Mouse (Mus musculus): Measurements from ENCODE around the gene Arhgef33.
"Not testable (repeated sequence)": the region's sequence is repeated elsewhere in the genome, so short reads cannot be mapped to it uniquely, and the experiment has no call there.

Gene Arhgef33

DNA sequence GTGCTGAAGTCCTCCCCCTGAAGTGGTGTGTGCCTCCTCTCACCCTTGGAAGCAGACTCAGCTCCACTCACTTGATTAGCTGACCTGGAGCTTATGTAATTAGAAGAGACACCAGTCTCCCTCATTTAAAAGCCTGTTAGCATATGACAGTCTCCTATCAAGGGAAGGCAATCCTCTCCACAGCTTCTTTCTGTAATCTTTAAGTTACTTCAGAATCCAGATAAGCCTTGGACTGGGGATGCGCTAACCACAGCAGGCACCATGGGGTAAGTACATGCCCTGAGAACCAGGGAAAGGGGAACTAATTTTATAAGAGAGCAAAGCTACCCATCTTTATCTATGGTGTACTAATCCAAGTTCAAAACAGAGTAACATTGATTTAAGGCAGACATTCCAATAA lies at the start of gene Arhgef33:
Arhgef33 (plus strand) TSS at position 157 of the 400 bp plus-strand sequence.
- no peak for DNase-seq (ENCODE audit: low spot score in 2 of 2)

DNA sequence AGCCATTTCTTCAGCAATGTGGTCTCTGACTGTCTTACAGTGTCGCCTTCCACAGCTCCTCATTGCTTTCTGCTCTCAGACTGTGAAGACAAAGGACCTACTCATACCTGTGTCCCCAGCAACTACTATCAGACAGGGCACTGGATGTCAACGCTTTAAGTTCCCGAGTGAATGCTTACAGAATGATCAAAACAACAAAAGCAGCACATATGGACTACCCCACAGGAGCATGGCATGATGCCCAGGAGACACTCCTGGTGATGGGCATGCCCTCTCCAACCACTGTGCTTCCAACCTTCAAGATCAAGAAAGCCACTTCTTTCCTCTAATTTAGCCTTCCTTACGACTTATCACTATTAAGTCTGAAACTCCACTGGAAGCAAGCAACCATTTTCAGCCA lies 40.1 kb upstream of the Arhgef33 start:
- no peak for DNase-seq (ENCODE audit: low spot score in 2 of 2)

DNA sequence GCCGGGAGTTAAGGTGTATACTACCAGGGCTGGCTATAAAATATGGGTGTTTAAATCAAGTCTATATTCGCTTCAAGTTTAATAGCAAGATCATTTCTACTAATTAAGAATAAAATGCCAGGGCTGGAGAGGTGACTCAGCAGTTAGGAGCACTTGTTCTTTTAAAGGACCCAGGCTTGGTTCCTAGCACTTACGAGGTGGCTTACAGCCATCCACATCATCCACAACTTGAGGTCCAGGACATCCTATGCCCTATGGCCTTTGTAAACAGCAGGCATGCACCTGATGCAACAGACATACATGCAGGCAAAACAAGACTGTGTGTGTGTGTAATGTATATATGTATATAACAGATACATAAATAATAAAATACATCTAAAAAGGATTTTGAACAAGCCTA lies 39.1 kb upstream of the Arhgef33 start:
- DNase-seq (ENCODE audit: low spot score in 2 of 2): no peak

DNA sequence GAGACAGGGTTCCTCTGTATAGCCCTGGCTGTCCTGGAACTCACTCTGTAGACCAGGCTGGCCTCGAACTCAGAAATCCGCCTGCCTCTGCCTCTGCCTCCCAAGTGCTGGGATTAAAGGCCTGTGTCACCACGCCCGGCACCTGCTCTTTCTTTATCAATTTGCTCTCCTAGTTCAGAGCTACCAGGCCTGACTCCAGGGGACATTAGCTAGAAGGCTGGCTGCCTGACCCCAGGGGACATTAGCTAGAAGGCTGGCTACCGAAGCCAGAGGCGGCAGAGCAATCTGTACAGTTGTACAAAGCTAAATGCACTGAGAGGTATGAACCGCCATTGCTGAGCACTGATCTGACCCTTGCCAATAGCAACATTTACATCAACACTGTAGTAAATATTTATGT lies 36.6 kb upstream of the Arhgef33 start:
- DNase-seq (ENCODE audit: low spot score in 2 of 2): not testable (repeated sequence)

DNA sequence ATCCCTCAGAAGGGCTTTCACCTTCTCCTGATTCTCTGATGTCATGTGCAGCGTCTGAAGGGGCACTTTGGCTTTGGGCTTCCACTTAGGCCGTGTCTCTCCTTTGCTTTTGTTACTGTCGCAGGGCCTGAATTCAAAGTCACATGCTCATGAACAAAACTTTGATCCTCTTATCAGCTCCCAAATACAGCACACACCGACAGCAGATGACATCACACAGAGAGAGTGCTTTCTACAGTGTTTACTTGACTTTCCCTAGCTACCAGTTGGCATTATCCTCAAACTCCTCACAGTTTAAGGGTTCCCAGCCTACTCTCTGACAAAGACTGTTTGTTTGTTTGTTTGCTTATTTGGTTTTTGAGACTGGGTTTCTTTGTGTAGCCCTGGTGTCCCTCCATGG lies 29.0 kb upstream of the Arhgef33 start:
- DNase-seq (ENCODE audit: low spot score in 2 of 2): no peak

DNA sequence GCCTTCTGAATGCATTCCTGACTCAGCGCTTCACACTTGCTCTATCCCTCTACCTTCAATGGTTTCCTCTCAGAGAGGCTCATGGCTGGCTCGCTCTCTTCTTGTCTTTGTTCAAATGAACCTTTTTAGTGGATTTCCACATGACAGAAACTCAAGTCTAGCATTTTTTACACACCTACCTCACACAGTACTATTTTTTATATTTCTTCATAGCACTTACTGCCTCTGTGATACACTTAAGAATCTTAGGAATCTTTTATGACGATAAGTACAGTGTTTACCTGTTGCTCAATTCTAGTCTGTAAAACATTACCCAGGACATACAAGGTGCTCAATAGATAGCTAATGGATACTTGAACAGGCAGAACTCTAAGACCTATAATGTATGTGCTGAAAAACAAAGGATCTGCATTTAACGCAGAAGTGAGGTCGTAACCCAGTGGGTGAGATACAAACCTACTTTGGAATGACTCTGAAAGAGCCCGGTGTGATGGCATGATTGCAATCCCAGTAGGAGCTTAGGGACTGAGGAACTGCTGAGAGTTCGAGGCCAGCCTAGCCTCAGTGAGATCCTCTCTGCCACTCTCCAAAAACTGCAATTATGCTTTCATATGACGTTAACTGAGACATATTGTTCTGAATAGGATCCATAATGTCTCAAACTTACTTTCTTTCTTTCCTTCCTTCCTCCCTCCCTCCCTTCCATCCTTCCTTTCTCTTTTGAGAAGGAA lies 27.7 kb upstream of the Arhgef33 start:
- DNase-seq (ENCODE audit: low spot score in 2 of 2): no peak

DNA sequence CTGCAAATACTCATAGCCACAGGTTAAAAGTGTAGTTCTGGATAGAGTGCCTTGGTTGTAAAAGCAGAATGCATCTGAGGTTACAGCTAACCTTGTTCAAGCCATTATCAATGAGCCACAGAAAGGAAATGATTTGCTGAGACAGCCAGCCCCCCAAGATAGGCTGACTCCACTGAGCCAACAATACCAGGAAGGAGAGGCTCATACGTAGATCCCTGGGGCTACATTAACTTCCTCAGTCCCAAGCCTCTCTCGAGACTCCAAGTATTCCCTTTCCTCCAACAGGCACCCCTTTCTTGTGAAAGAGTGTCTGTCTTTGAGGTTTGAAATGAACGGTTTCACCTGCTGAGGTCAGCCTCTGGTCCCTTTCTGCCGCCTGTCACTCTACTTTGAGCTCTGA lies 22.8 kb upstream of the Arhgef33 start:
- DNase-seq (ENCODE audit: low spot score in 2 of 2): no peak

DNA sequence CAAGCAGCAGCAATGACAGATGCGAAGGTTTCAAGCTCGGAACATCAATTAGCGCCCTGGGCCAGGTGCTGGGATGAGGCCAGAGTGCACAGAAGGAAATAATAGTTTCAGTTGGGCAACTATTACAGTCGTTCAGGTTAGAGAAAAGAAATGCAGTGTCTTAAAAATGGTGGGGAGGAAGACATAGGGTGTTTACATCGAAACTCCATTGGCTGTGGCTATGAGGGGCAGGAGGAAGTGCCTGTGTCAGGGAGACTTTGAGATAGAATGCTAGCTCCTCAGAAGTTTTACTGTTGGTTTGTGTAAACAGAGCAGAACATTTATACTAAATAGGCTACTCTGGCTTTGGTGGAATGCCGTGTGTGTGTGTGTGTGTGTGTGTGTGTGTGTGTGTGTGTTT lies 19.2 kb upstream of the Arhgef33 start:
- peak in 1 of 2 experiments; percentile 14 for DNase-seq (ENCODE audit: low spot score in 2 of 2)

DNA sequence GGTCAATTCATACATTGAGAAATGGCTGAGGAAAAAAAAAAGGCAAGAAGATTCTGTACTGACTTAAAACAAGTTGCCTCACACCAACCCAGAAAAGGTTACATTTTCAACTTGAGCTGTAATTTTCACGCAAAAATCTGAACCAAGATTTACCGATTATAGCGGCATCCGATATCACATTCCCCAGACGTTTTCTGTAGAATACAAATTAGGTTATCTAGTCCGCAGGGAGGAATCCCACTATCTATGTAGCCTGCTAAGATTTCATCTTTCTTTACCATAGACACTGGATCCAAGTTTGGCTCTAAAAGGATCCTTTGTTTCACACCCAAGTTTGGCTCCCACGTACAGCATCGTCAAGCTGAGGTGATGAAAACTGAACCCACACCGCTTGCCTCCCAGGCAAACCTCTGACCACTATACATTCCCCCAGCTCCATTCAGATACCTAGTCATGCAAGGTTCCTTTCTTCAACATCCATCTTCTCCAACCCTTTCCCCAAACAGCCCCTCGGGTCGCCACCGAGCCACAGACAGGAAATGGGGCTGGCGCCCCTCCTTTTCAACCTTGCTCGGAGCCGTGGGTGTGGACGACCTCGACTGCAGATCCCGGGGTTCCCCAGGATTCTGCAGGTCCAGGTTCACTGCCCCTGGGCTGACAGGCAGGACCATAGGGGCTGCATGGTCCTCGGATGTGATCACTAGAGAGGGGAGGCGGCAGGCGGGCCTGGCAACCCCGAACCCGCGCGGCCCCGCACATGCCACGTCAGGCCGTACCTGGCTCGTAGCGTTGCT lies 17.7 kb upstream of the Arhgef33 start:
- no peak for DNase-seq (ENCODE audit: low spot score in 2 of 2)

DNA sequence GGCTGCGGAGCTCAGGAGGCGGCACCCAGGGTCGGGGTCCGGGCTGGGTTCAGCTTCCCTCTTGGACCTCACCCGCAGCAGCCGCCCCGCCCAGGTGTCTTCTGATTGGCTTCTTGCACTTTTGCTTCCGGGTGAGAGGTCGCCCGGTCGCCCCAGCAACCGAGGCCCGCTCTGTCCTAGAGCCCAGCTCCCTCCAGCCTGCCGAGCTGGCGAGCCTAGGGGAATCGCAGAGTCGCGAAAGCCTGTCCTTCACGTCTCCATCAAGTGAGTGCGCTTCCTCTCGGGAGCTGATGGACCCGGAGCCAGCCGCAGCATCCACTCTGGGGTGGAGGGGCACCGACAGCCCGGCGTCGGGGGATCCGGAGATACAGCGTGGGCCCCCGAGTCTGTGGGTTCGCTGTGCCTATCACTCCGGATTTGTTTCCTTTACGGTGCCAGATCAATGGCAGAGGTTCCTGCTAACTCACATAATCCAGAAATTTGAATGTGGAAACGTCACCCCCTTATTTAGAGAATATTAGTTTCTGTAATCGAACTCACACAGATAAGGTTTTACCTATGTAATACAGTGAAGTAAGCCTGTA lies 17.0 kb upstream of the Arhgef33 start, which contains the start of the genes Morn2 and Dhx57:
Morn2 (plus strand) TSS at position 130 of the 584 bp plus-strand sequence.
Dhx57 (minus strand) TSS at position 403 of the 584 bp plus-strand sequence.
- peak; percentile 95 for DNase-seq (ENCODE audit: low spot score in 2 of 2)

DNA sequence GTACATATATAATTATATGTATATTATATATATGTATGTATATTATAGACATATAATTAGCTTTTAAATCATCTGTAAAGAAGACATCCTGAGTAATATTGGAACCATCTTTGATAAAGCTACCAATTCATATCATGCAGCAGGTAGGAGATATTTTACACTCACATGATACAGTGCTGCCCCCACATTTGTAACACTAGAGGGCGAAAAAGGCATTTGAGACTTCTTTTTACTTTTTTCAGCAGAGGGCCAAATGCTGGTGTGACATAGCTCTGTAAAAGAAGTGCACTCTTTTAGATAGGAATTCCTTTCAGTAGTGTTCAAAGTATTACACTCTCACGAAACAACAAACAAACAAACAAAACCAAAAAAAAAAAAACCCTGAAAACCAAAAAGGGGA lies 16.1 kb upstream of the Arhgef33 start:
- DNase-seq (ENCODE audit: low spot score in 2 of 2): peak; percentile 27 to 45

DNA sequence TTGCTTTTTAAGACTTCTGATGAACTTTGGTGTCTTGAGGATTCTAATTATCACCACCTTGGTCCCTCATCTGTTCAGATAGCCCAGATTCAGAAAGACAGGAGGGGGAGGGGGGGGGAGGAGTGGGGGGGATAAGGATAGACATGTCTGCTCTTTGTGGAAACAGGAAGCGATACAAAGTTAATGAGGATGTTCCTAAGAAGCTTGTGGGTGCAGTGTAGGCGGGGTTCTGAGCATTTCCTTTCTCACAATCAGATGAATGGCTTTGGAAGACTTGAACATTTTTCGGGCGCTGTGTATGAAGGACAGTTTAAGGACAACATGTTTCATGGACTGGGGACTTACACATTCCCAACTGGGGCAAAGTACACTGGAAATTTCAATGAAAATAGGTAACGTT lies 11.9 kb upstream of the Arhgef33 start:
- DNase-seq (ENCODE audit: low spot score in 2 of 2): no peak

DNA sequence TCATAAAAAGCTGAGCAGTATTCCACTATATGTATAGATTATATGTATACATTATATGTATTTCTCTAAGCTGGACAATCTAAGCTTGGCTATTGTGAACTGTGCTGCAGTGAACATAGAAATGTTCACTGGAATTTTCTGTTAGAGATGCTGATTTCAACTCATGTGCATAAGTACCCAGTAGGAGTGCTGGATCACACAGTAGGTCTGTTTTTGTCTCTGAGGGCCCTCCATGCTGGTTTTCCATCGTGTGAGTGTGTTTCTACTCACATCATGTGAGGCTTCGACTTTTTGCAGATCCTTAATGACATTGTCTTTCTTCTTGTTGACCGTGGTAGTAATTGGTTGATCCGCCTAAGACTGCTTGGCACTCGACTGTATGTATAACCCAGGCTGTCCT lies 8.4 kb upstream of the Arhgef33 start:
- no peak for DNase-seq (ENCODE audit: low spot score in 2 of 2)

DNA sequence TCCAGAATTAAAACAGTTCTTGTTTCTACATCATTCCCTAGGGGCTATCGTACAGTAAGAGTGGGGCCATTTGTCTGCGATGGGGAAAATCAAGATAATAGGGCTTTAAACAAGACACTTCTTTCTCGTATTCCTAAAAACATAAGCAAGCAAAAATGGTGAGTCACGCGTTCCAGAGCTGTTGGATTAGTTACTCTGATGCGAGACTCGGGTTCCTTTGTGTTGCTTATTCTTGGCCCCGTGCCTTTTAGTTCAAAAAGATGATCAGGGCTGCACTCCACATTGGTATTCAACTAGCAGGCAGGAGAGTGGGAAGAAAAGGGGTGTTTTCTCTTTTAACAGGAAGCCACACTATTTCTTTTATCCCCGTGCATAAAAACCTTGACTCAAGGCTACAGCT lies 4.6 kb downstream of the Arhgef33 start:
- no peak for DNase-seq (ENCODE audit: low spot score in 2 of 2)

DNA sequence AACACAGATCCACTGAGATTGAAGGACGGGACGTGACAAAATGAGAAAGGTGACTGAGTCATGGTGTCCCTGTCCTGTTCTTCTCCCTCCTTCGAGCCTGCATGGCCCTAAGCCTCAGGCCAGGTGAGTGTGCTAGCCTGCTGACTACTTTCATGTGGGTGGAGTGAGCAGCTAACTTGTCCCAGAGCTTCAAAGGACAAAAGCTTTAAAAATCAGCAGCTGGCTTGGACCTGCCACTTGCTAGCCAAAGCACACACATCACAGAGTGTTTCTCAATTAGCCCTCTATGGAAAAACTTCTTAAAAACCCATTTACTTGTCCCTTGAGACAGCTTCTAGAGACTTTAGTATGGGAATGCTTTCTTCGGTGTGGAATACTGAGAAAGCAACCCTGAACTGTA lies 5.2 kb downstream of the Arhgef33 start:
- DNase-seq (ENCODE audit: low spot score in 2 of 2): no peak

DNA sequence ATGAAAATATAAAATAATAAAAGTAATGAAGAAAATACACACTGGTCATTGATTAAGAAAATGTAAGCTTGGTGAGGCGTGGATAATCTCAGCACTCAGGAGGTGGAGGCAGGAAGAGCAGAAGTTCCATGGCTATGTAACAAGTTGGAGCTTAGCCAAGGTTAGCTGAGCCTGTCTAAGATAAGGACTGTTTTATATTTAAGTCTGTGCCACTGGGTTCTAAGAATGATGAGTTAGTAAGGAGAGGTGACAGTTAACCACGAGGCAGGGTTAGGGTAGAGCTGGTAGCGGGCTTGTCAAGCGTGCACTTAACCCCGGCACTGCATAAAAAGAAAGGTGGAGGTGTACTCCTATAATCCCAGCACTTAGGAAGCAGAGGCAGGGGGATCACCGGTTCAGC lies 15.0 kb downstream of the Arhgef33 start:
- DNase-seq (ENCODE audit: low spot score in 2 of 2): no peak

DNA sequence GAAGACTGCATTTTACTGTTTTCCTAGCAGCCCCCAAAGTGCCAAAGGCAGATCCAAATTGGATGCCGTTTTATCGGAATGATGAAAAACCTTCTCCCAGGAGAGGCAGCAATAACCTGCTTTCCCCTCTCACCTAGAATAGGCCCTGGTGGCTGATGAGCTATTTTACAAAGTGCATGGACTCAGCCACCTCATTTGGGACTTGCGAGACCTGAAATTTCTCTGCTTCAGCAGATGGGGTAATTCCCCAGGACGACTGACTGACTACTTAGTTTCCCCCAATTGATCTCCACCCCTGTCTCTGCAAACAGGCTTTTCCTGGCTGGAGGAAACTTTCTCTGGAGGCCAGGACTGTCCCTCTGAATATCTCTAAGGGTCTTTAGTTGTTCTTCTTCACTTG lies 15.8 kb downstream of the Arhgef33 start:
- no peak for DNase-seq (ENCODE audit: low spot score in 2 of 2)

DNA sequence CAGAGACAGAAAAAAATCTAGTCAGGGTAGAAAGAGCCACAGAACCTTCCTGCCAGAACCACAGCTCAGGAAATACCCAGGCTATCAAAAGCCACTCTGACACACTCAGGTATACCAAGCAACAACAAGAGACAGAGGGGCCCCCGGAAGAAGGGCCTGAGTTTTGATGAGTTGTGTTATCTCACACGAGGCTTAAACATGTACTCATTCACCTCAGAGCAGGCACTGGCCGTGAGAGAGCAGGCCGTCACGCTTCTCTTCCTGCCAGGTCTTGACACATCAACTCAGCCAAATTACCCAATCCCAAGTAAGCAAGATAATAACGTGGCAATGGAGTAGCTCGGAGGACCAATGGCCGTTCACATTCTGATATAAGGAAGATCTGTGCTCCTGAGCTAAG lies 16.5 kb downstream of the Arhgef33 start:
- DNase-seq (ENCODE audit: low spot score in 2 of 2): peak; percentile 2 to 15

DNA sequence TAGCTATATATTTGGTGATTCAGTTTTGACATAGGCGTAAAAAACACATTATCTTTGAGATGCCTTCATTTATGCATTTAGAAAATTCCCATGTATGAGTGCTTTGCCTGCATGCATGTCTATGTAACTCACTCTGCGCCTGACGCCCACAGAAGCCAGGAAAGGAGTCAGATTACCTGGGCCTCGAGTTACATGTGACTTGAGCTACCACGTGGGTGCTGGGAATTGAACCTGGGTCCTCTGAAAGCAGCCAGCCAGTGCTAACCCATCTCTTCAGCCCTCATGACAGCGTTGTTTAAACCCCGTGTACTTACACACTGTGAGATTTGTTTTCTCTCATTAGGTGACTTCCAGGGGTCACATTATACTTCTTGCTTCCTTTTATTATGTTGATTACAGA lies 17.3 kb downstream of the Arhgef33 start:
- DNase-seq (ENCODE audit: low spot score in 2 of 2): no peak

DNA sequence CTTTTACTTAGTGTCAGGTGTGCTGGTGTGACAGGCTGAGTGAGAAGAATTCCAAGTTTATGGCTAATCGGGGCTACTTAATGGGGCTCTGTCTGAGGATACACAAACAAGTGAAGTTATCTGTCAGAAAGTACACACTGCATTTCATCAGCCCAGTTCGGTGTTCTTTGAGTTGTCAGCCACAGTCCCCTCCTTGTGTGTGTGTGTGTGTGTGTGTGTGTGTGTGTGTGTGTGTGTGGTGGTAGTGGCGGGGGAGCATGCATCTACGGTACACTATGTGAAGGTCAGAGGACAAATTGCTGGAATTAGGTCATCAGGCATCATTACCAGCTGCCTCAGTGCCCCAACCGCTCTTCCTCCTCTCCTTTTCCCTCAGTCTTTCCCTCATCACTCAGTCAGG lies 18.2 kb downstream of the Arhgef33 start:
- DNase-seq (ENCODE audit: low spot score in 2 of 2): no peak

DNA sequence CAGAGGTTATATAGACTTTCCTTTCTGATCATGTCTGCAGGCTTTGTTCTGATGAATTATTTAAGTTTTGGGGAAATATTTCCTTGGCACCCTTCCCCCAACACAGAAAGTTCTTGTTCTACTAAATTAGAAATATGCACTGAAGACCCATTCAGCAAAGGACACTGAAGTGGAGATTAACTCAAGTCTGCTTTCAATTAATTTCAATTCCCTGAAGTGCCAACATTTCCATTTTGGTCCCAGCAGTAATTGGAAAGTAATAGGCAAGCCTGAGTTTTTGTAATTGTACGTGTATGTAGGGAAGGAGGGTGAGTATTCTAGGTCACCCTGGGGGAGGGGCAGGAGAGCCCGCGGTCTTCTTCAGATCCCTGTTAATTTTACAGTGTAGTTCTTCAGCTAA lies 19.2 kb downstream of the Arhgef33 start:
- DNase-seq (ENCODE audit: low spot score in 2 of 2): no peak

DNA sequence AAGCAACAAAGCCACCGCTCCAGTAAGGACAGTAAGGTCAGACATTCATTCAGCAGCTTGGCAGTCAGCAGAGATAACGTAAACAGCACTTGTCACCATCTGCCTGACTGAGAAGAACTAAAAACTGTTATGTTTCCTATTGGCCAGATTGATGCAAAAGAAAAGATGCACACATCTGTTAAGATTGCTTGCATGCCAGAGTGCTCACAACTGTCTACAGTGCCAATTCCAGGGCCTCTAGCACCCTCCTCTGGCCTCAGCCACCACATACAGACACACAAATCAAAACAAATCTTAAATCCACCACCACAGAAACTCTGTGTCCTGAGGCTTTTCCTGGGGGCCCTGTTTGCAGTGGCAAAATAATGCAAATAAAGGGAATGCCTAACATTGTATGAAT lies 25.2 kb downstream of the Arhgef33 start:
- no peak for DNase-seq (ENCODE audit: low spot score in 2 of 2)

DNA sequence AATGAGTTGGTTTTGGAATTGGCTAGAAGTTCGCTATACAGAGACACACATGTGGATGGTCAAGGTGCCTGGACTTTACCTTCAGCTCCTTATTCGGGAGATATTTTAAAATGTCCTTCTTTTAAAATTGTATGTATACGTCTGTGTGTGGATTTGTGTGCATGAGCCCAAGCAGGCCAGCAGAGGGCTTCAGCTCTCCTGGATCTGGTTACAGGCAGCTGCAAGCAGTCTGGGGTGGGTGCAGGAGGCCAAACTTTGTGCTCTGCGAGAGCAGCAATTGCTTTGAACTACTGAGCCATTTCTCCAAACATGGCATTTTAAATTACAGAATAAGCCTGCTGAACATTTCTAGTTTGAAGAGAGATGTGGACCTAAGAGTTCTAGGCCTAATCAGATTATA lies 38.1 kb downstream of the Arhgef33 start:
- DNase-seq (ENCODE audit: low spot score in 2 of 2): no peak

Data from spleen, postnatal 36 days (tissue).